Mouse (Mus musculus) WW6 (cell line): ENCODE measurements around the gene Igf2bp1.

Experiments
- DNase-seq: peaks from one replicate; pipeline ENCODE4 v3.0.0-alpha.2; 2013; ENCODE audit warnings: low read depth, low spot score

The Igf2bp1 gene

GRCm38 (mm10) chr11:96007516-96008235 is 1.9 kb upstream of the Igf2bp1 start:
- DNase-seq, result no peak

- peak; percentile 96 for DNase-seq
Measured at GRCm38 (mm10) chr11:96006852-96007515, 1.2 kb upstream of the Igf2bp1 start.

GRCm38 (mm10) chr11:96006367-96006851 is 669 bp upstream of the Igf2bp1 start:
- no peak for DNase-seq

GRCm38 (mm10) chr11:96004793-96005402 is 842 bp downstream of the Igf2bp1 start:
- DNase-seq, result no peak

- no peak for DNase-seq
Measured at GRCm38 (mm10) chr11:96003969-96004792, 1.6 kb downstream of the Igf2bp1 start.

- DNase-seq, result no peak
Measured at GRCm38 (mm10) chr11:96003100-96003900, 2.4 kb downstream of the Igf2bp1 start.

GRCm38 (mm10) chr11:95994151-95994550 is 11.6 kb downstream of the Igf2bp1 start:
- no peak for DNase-seq

GRCm38 (mm10) chr11:95990886-95991708 is 14.6 kb downstream of the Igf2bp1 start:
- DNase-seq, result no peak

GRCm38 (mm10) chr11:95990431-95990830 is 15.3 kb downstream of the Igf2bp1 start:
- no peak for DNase-seq

- no peak for DNase-seq
Measured at GRCm38 (mm10) chr11:95989864-95990263, 15.9 kb downstream of the Igf2bp1 start.

GRCm38 (mm10) chr11:95988533-95988932 is 17.2 kb downstream of the Igf2bp1 start:
- DNase-seq, result no peak

GRCm38 (mm10) chr11:95987854-95988447 is 17.8 kb downstream of the Igf2bp1 start:
- no peak for DNase-seq

- peak; percentile 86 for DNase-seq
Measured at GRCm38 (mm10) chr11:95982475-95982874, 23.3 kb downstream of the Igf2bp1 start.

GRCm38 (mm10) chr11:95981804-95982203 is 23.9 kb downstream of the Igf2bp1 start:
- no peak for DNase-seq

- DNase-seq, result peak; percentile 100
Measured at GRCm38 (mm10) chr11:95980762-95981418, 24.9 kb downstream of the Igf2bp1 start.

- no peak for DNase-seq
Measured at GRCm38 (mm10) chr11:95978487-95978886, 27.3 kb downstream of the Igf2bp1 start.

GRCm38 (mm10) chr11:95976290-95976689 is 29.4 kb downstream of the Igf2bp1 start:
- DNase-seq, result no peak

- no peak for DNase-seq
Measured at GRCm38 (mm10) chr11:95975694-95976093, 30.0 kb downstream of the Igf2bp1 start.

- DNase-seq, result no peak
Measured at GRCm38 (mm10) chr11:95973187-95973586, 32.6 kb downstream of the Igf2bp1 start.
